20 mouse cellular contexts compared by ENCODE assay signal in genomic region chr17:15890595-15891140, GRCm38 (mm10). TPM values are rescaled to one million over a fixed set of nuclear protein-coding genes. Genes with fewer than 3 reads are reported as not detected.
A peak's percentile ranks its signal among the peaks of the same experiment; 100 is the strongest.
DNase-seq lines count a peak whose midpoint lies in the region; ATAC-seq lines count a peak whose summit lies in the region.
"Had no signal": no experiment of that assay in that cellular context is flagged by ENCODE, and none has a peak within 500 bp of the region (broad histone marks: within the 10 kb centered on the region; RNA-seq: fewer than 3 reads in every experiment).

No protein-coding gene starts in this region.

- no peak overlapping the region for H3K4me2 ChIP-seq in kidney, embryonic 16.5 days (replicated peaks; ENCODE audit: low read depth, low read length)
- H3K4me2 ChIP-seq: embryonic facial prominence, embryonic 12.5 days; forebrain, embryonic 13.5 days; forebrain, embryonic 15.5 days had no signal

- H3K36me3 ChIP-seq in kidney, embryonic 16.5 days (ENCODE audit: insufficient read depth, low read length) = no peaks in the 10 kb centered on the region
- H3K36me3 ChIP-seq: embryonic facial prominence, embryonic 10.5 days; embryonic facial prominence, embryonic 12.5 days; forebrain, embryonic 15.5 days had no signal

- DNase-seq in kidney, adult 9 months = peak; percentile 66
- DNase-seq in kidney, adult 11 months = no peak
- no peak for DNase-seq in kidney, postnatal 14 days
- DNase-seq in kidney, postnatal 36 days = peak; percentile 3 to 8
- no peak for DNase-seq in kidney, postnatal 10 days
- DNase-seq in thymus, adult 18-20 months = no peak
- DNase-seq: adrenal gland, adult 8-10 months; adrenal gland, postnatal 14 days; adrenal gland, postnatal 36 days; cerebellum, adult 11-12 months; cerebellum, adult 2 months; cerebellum, adult 9-10 months; cerebellum, postnatal 10 days; cerebellum, postnatal 25 days had no signal

- no peaks in the 10 kb centered on the region for H3K4me1 ChIP-seq in kidney, embryonic 16.5 days (ENCODE audit: insufficient read depth, low read length)
- H3K4me1 ChIP-seq: embryonic facial prominence, embryonic 10.5 days; embryonic facial prominence, embryonic 12.5 days; forebrain, embryonic 13.5 days; forebrain, embryonic 15.5 days had no signal

- 83% methylated on average over 4 of the region's 4 CpGs for WGBS in kidney, embryonic 16.5 days

- H3K27ac ChIP-seq in kidney, embryonic 16.5 days (ENCODE audit: low read length) = no peak overlapping the region
- H3K27ac ChIP-seq: embryonic facial prominence, embryonic 10.5 days; embryonic facial prominence, embryonic 12.5 days; forebrain, embryonic 13.5 days; forebrain, embryonic 15.5 days had no signal

- no peak overlapping the region for H3K4me3 ChIP-seq in kidney, embryonic 16.5 days (ENCODE audit: low read length)
- H3K4me3 ChIP-seq: embryonic facial prominence, embryonic 10.5 days; embryonic facial prominence, embryonic 12.5 days; forebrain, embryonic 13.5 days; forebrain, embryonic 15.5 days had no signal

- no peak overlapping the region for H3K9ac ChIP-seq in kidney, embryonic 16.5 days (replicated peaks; ENCODE audit: low read length)
- H3K9ac ChIP-seq: embryonic facial prominence, embryonic 12.5 days; forebrain, embryonic 13.5 days; forebrain, embryonic 15.5 days had no signal

- no peaks in the 10 kb centered on the region for H3K27me3 ChIP-seq in kidney, embryonic 16.5 days (ENCODE audit: insufficient read depth, low read length)
- H3K27me3 ChIP-seq: embryonic facial prominence, embryonic 12.5 days; forebrain, embryonic 13.5 days; forebrain, embryonic 15.5 days had no signal

- ATAC-seq in kidney, embryonic 16.5 days (ENCODE audit: low FRiP score, low TSS enrichment) = peak; percentile 84
- ATAC-seq: activated CD4-positive, CD25-positive, alpha-beta regulatory T cell, adult 4 months; forebrain, embryonic 13.5 days; forebrain, embryonic 15.5 days had no signal

- H3K9me3 ChIP-seq in kidney, embryonic 16.5 days (ENCODE audit: low read length) = peaks cover 3% of the 10 kb centered on the region; the same call in 1 of the 2 replicates
- H3K9me3 ChIP-seq: embryonic facial prominence, embryonic 12.5 days; forebrain, embryonic 13.5 days had no signal

RNA-seq across cellular contexts. Expression of gene Rgmb, which starts 59.8 kb away (rescaled TPM):
- 10.1 and 12.2 TPM in 2 replicates for polyA plus RNA-seq in kidney, embryonic 16.5 days (2015; fragmentation: Nextera tagmentation; extraction: Ambion mirVana)

Comparison
In these comparisons a context has a peak if more than half of its experiments do, and no peak if none do; other contexts are left out.
1. DNase-seq: peak in kidney, adult 9 months (single experiment) and kidney, postnatal 36 days (2 of 2); none in kidney, adult 11 months (single experiment), kidney, postnatal 14 days (single experiment), kidney, postnatal 10 days (single experiment) and thymus, adult 18-20 months (0 of 2).